Mouse (Mus musculus): ENCODE results near the gene Nfasc. TPM values are rescaled to one million over a fixed set of nuclear protein-coding genes. Genes with fewer than 3 reads are reported as not detected.

Gene Nfasc
- polyA plus RNA-seq, 1 experiment from 2014 or later = 0.06 TPM

GRCm38 (mm10) chr1:132694007-132694406 lies 47.6 kb downstream of the Nfasc start:
- 35% methylated on average over 9 of the region's 9 CpGs for WGBS

GRCm38 (mm10) chr1:132689181-132689580 lies 52.4 kb downstream of the Nfasc start:
- H3K9ac ChIP-seq (replicated peaks; ENCODE audit: low read depth) = no peak overlapping the region
- H3K4me1 ChIP-seq (ENCODE audit: insufficient read depth, low read depth, low read length) = no peaks in the 10 kb centered on the region
- no peak overlapping the region for H3K27ac ChIP-seq (ENCODE audit: low read length)
- DNase-seq (ENCODE audit: low spot score) (no peak), ATAC-seq (no peak)
- no peaks in the 10 kb centered on the region for H3K36me3 ChIP-seq (ENCODE audit: insufficient read depth, low read length)
- H3K4me2 ChIP-seq (replicated peaks; ENCODE audit: low read depth, low read length) = no peak overlapping the region
- no peak overlapping the region for H3K4me3 ChIP-seq (ENCODE audit: low read depth, low read length)
- TF ChIP-seq CTCF (IDR thresholded peaks at IDR 0.05) (no peak), EP300 (IDR thresholded peaks at IDR 0.05) (no peak)
- 65% methylated on average over 3 of the region's 3 CpGs for WGBS
- H3K9me3 ChIP-seq (ENCODE audit: low read length) = no peaks in the 10 kb centered on the region
- no peaks in the 10 kb centered on the region for H3K27me3 ChIP-seq (replicated peaks; ENCODE audit: insufficient read depth, low read length)

More at GRCm38 (mm10) chr1:132694007-132694406, 47.6 kb downstream of the Nfasc start:
- H3K9ac ChIP-seq (replicated peaks; ENCODE audit: low read depth) = no peak overlapping the region
- no peak for ATAC-seq
- H3K4me3 ChIP-seq (ENCODE audit: low read depth, low read length) = no peak overlapping the region
- H3K4me2 ChIP-seq (replicated peaks; ENCODE audit: low read depth, low read length) = no peak overlapping the region
- no peak for TF ChIP-seq CTCF (IDR thresholded peaks at IDR 0.05)
- no peak for TF ChIP-seq EP300 (IDR thresholded peaks at IDR 0.05)
- H3K36me3 ChIP-seq (ENCODE audit: insufficient read depth, low read length) = no peaks in the 10 kb centered on the region
- DNase-seq (ENCODE audit: low spot score) = no peak
- H3K9me3 ChIP-seq (ENCODE audit: low read length) = no peaks in the 10 kb centered on the region
- H3K27ac ChIP-seq (ENCODE audit: low read length) = no peak overlapping the region
- no peaks in the 10 kb centered on the region for H3K27me3 ChIP-seq (replicated peaks; ENCODE audit: insufficient read depth, low read length)
- no peaks in the 10 kb centered on the region for H3K4me1 ChIP-seq (ENCODE audit: insufficient read depth, low read depth, low read length)

GRCm38 (mm10) chr1:132678935-132679334 lies 62.7 kb downstream of the Nfasc start:
- Histone ChIP-seq H3K27me3 (replicated peaks; ENCODE audit: insufficient read depth, low read length) (no peaks in the 10 kb centered on the region), H3K27ac (ENCODE audit: low read length) (no peak overlapping the region), H3K4me2 (replicated peaks; ENCODE audit: low read depth, low read length) (no peak overlapping the region), H3K4me1 (ENCODE audit: insufficient read depth, low read depth, low read length) (no peaks in the 10 kb centered on the region), H3K4me3 (ENCODE audit: low read depth, low read length) (no peak overlapping the region), H3K9me3 (ENCODE audit: low read length) (no peaks in the 10 kb centered on the region), H3K36me3 (ENCODE audit: insufficient read depth, low read length) (no peaks in the 10 kb centered on the region), H3K9ac (replicated peaks; ENCODE audit: low read depth) (no peak overlapping the region)
- no peak for ATAC-seq
- TF ChIP-seq CTCF (IDR thresholded peaks at IDR 0.05) (no peak), EP300 (IDR thresholded peaks at IDR 0.05) (no peak)
- WGBS = 38% methylated on average over 12 of the region's 12 CpGs
- DNase-seq (ENCODE audit: low spot score) = no peak

- H3K9me3 ChIP-seq (ENCODE audit: low read length) = no peaks in the 10 kb centered on the region
- TF ChIP-seq EP300 (IDR thresholded peaks at IDR 0.05) = no peak
- peak; percentile 20 for TF ChIP-seq CTCF (IDR thresholded peaks at IDR 0.05)
- H3K4me2 ChIP-seq (replicated peaks; ENCODE audit: low read depth, low read length) = no peak overlapping the region
- DNase-seq (ENCODE audit: low spot score) (no peak), ATAC-seq (no peak)
- H3K4me1 ChIP-seq (ENCODE audit: insufficient read depth, low read depth, low read length) = no peaks in the 10 kb centered on the region
- H3K9ac ChIP-seq (replicated peaks; ENCODE audit: low read depth) = no peak overlapping the region
- no peaks in the 10 kb centered on the region for H3K36me3 ChIP-seq (ENCODE audit: insufficient read depth, low read length)
- H3K27ac ChIP-seq (ENCODE audit: low read length) = no peak overlapping the region
- WGBS = 30% methylated on average over 5 of the region's 5 CpGs
- H3K27me3 ChIP-seq (replicated peaks; ENCODE audit: insufficient read depth, low read length) = no peaks in the 10 kb centered on the region
- H3K4me3 ChIP-seq (ENCODE audit: low read depth, low read length) = no peak overlapping the region
Measured at GRCm38 (mm10) chr1:132678076-132678475, 63.5 kb downstream of the Nfasc start.

- no peak for DNase-seq (ENCODE audit: low spot score)
- Histone ChIP-seq H3K4me3 (ENCODE audit: low read depth, low read length) (no peak overlapping the region), H3K27ac (ENCODE audit: low read length) (no peak overlapping the region), H3K9ac (replicated peaks; ENCODE audit: low read depth) (no peak overlapping the region), H3K4me1 (ENCODE audit: insufficient read depth, low read depth, low read length) (no peaks in the 10 kb centered on the region), H3K36me3 (ENCODE audit: insufficient read depth, low read length) (no peaks in the 10 kb centered on the region), H3K9me3 (ENCODE audit: low read length) (no peaks in the 10 kb centered on the region), H3K4me2 (replicated peaks; ENCODE audit: low read depth, low read length) (no peak overlapping the region), H3K27me3 (replicated peaks; ENCODE audit: insufficient read depth, low read length) (no peaks in the 10 kb centered on the region)
- WGBS = 80% methylated on average over 3 of the region's 3 CpGs
- TF ChIP-seq CTCF (IDR thresholded peaks at IDR 0.05) = no peak
- no peak for TF ChIP-seq EP300 (IDR thresholded peaks at IDR 0.05)
- ATAC-seq = no peak
Measured at GRCm38 (mm10) chr1:132672704-132673103, 68.9 kb downstream of the Nfasc start.

- Histone ChIP-seq H3K9ac (replicated peaks; ENCODE audit: low read depth) (no peak overlapping the region), H3K4me3 (ENCODE audit: low read depth, low read length) (no peak overlapping the region), H3K9me3 (ENCODE audit: low read length) (no peaks in the 10 kb centered on the region), H3K27me3 (replicated peaks; ENCODE audit: insufficient read depth, low read length) (no peaks in the 10 kb centered on the region), H3K27ac (ENCODE audit: low read length) (no peak overlapping the region), H3K36me3 (ENCODE audit: insufficient read depth, low read length) (no peaks in the 10 kb centered on the region), H3K4me2 (replicated peaks; ENCODE audit: low read depth, low read length) (no peak overlapping the region), H3K4me1 (ENCODE audit: insufficient read depth, low read depth, low read length) (no peaks in the 10 kb centered on the region)
- TF ChIP-seq EP300 (IDR thresholded peaks at IDR 0.05) (no peak), CTCF (IDR thresholded peaks at IDR 0.05) (no peak)
- 75% methylated on average over 6 of the region's 6 CpGs for WGBS
- no peak for ATAC-seq
- no peak for DNase-seq (ENCODE audit: low spot score)
Measured at GRCm38 (mm10) chr1:132669200-132669599, 72.4 kb downstream of the Nfasc start.

- H3K9ac ChIP-seq (replicated peaks; ENCODE audit: low read depth) = no peak overlapping the region
- DNase-seq (ENCODE audit: low spot score) = no peak
- no peak overlapping the region for H3K27ac ChIP-seq (ENCODE audit: low read length)
- no peak for ATAC-seq
- no peak overlapping the region for H3K4me3 ChIP-seq (ENCODE audit: low read depth, low read length)
- H3K27me3 ChIP-seq (replicated peaks; ENCODE audit: insufficient read depth, low read length) = no peaks in the 10 kb centered on the region
- H3K9me3 ChIP-seq (ENCODE audit: low read length) = no peaks in the 10 kb centered on the region
- H3K4me1 ChIP-seq (ENCODE audit: insufficient read depth, low read depth, low read length) = no peaks in the 10 kb centered on the region
- WGBS = 25% methylated on average over 4 of the region's 4 CpGs
- H3K4me2 ChIP-seq (replicated peaks; ENCODE audit: low read depth, low read length) = no peak overlapping the region
- TF ChIP-seq EP300 (IDR thresholded peaks at IDR 0.05) (no peak), CTCF (IDR thresholded peaks at IDR 0.05) (no peak)
- H3K36me3 ChIP-seq (ENCODE audit: insufficient read depth, low read length) = no peaks in the 10 kb centered on the region
Measured at GRCm38 (mm10) chr1:132660354-132660753, 81.2 kb downstream of the Nfasc start.
